Mouse (Mus musculus) R1 (cell line): ENCODE measurements around the gene Tpk1.
"Not testable (repeated sequence)": the region's sequence is repeated elsewhere in the genome, so short reads cannot be mapped to it uniquely, and the experiment has no call there.

Experiments used
- DNase-seq: peaks from one replicate; pipeline ENCODE4 v3.0.0-alpha.2; 2018; ENCODE audit warnings: low read depth, low spot score

Gene Tpk1

GRCm38 (mm10) chr6:43525028-43525427 lies 141.1 kb downstream of the Tpk1 start:
- DNase-seq, result no peak

- no peak for DNase-seq
These were observed 144.0 kb downstream of the Tpk1 start for GRCm38 (mm10) chr6:43522046-43522445.

GRCm38 (mm10) chr6:43520218-43520617 lies 145.9 kb downstream of the Tpk1 start:
- peak; percentile 5 for DNase-seq

GRCm38 (mm10) chr6:43518378-43518777 lies 147.7 kb downstream of the Tpk1 start:
- no peak for DNase-seq

- no peak for DNase-seq
These were observed 148.8 kb downstream of the Tpk1 start for GRCm38 (mm10) chr6:43517316-43517655.

- DNase-seq, result no peak
These were observed 149.3 kb downstream of the Tpk1 start for GRCm38 (mm10) chr6:43516593-43517315.

- not testable (repeated sequence) for DNase-seq
These were observed 159.2 kb downstream of the Tpk1 start for GRCm38 (mm10) chr6:43506686-43507385.

- no peak for DNase-seq
These were observed 161.4 kb downstream of the Tpk1 start for GRCm38 (mm10) chr6:43504609-43505230.

- DNase-seq, result no peak
These were observed 173.7 kb downstream of the Tpk1 start for GRCm38 (mm10) chr6:43492367-43492766.

GRCm38 (mm10) chr6:43486691-43487090 lies 179.4 kb downstream of the Tpk1 start:
- no peak for DNase-seq

GRCm38 (mm10) chr6:43480687-43481086 lies 185.4 kb downstream of the Tpk1 start:
- no peak for DNase-seq

GRCm38 (mm10) chr6:43478810-43479209 lies 187.3 kb downstream of the Tpk1 start:
- no peak for DNase-seq

- DNase-seq, result no peak
These were observed 189.7 kb downstream of the Tpk1 start for GRCm38 (mm10) chr6:43476406-43476805.

GRCm38 (mm10) chr6:43475921-43476320 lies 190.2 kb downstream of the Tpk1 start:
- DNase-seq, result no peak

GRCm38 (mm10) chr6:43471556-43471955 lies 194.5 kb downstream of the Tpk1 start:
- DNase-seq, result no peak

GRCm38 (mm10) chr6:43468821-43469594 lies 197.1 kb downstream of the Tpk1 start:
- DNase-seq, result no peak

- DNase-seq, result no peak
These were observed 203.2 kb downstream of the Tpk1 start for GRCm38 (mm10) chr6:43462849-43463369.

GRCm38 (mm10) chr6:43462189-43462848 lies 203.8 kb downstream of the Tpk1 start:
- DNase-seq, result no peak

GRCm38 (mm10) chr6:43459082-43459481 lies 207.0 kb downstream of the Tpk1 start:
- DNase-seq, result no peak

- no peak for DNase-seq
These were observed 208.1 kb downstream of the Tpk1 start for GRCm38 (mm10) chr6:43457989-43458388.

- DNase-seq, result no peak
These were observed 216.6 kb downstream of the Tpk1 start for GRCm38 (mm10) chr6:43449498-43449897.
